Comparison of ENCODE assay signal across 35 mouse cellular contexts in genomic region chr19:46679720-46680383, GRCm38 (mm10). TPM values are rescaled to one million over a fixed set of nuclear protein-coding genes. Genes with fewer than 3 reads are reported as not detected.
A peak's percentile ranks its signal among the peaks of the same experiment; 100 is the strongest.
DNase-seq lines count a peak whose midpoint lies in the region; ATAC-seq and TF ChIP-seq lines count a peak whose summit lies in the region.
"Had no signal": no experiment of that assay in that cellular context is flagged by ENCODE, and none has a peak within 500 bp of the region (broad histone marks: within the 10 kb centered on the region; RNA-seq: fewer than 3 reads in every experiment).

No protein-coding gene starts in this region.

- intact Hi-C loops in gastrocnemius, adult 2 months (cut with DNase I), result loop anchor here (10.0 kb wide), 1 partner anchor 365 kb away; no protein-coding TSS in a partner anchor

- no peak overlapping the region for H3K4me3 ChIP-seq in limb, embryonic 13.5 days
- no peak overlapping the region for H3K4me3 ChIP-seq in limb, embryonic 10.5 days
- H3K4me3 ChIP-seq in intestine, embryonic 14.5 days (ENCODE audit: low read depth, low read length), result no peak overlapping the region
- peak overlapping the region; percentile 58 for H3K4me3 ChIP-seq in small intestine, adult 2 months (ENCODE audit: low read depth, low read length)
- H3K4me3 ChIP-seq in gastrocnemius, adult 2 months, result no peak overlapping the region
- H3K4me3 ChIP-seq: embryonic facial prominence, embryonic 12.5 days; forebrain, embryonic 10.5 days; forebrain, embryonic 15.5 days; hindbrain, embryonic 13.5 days; layer of hippocampus, adult 2 months; limb, embryonic 15.5 days; midbrain, embryonic 12.5 days; neural tube, embryonic 13.5 days had no signal

- 65% methylated on average over 12 of the region's 12 CpGs for WGBS in limb, embryonic 13.5 days
- WGBS in limb, embryonic 10.5 days, result 73% methylated on average over 12 of the region's 12 CpGs
- 53% methylated on average over 12 of the region's 12 CpGs for WGBS in intestine, embryonic 14.5 days
- 17% methylated on average over 12 of the region's 12 CpGs for WGBS in small intestine, adult 2 months

- H3K27ac ChIP-seq in limb, embryonic 13.5 days, result no peak overlapping the region
- H3K27ac ChIP-seq in limb, embryonic 10.5 days, result no peak overlapping the region
- no peak overlapping the region for H3K27ac ChIP-seq in intestine, embryonic 14.5 days (ENCODE audit: low read depth)
- peak overlapping the region; percentile 90 for H3K27ac ChIP-seq in small intestine, adult 2 months (ENCODE audit: insufficient read depth, low read depth, low read length)
- H3K27ac ChIP-seq in gastrocnemius, adult 2 months, result no peak overlapping the region
- H3K27ac ChIP-seq: embryonic facial prominence, embryonic 12.5 days; forebrain, embryonic 10.5 days; forebrain, embryonic 15.5 days; hindbrain, embryonic 13.5 days; layer of hippocampus, adult 2 months; limb, embryonic 15.5 days; liver, embryonic 14.5 days; midbrain, embryonic 12.5 days; neural tube, embryonic 13.5 days had no signal

- H3K9me3 ChIP-seq in limb, embryonic 13.5 days, result no peaks in the 10 kb centered on the region
- no peaks in the 10 kb centered on the region for H3K9me3 ChIP-seq in limb, embryonic 10.5 days (replicated peaks)
- H3K9me3 ChIP-seq in intestine, embryonic 14.5 days (ENCODE audit: control insufficient read depth, low read length), result no peaks in the 10 kb centered on the region
- H3K9me3 ChIP-seq: embryonic facial prominence, embryonic 12.5 days; forebrain, embryonic 10.5 days; forebrain, embryonic 15.5 days; hindbrain, embryonic 13.5 days; limb, embryonic 15.5 days; midbrain, embryonic 12.5 days; neural tube, embryonic 13.5 days had no signal

- H3K4me1 ChIP-seq in limb, embryonic 13.5 days, result no peaks in the 10 kb centered on the region
- no peaks in the 10 kb centered on the region for H3K4me1 ChIP-seq in limb, embryonic 10.5 days
- 0 out of 2 replicates have a peak, but pooled peaks cover 4% of the 10 kb centered on the region for H3K4me1 ChIP-seq in intestine, embryonic 14.5 days (replicated peaks; ENCODE audit: control insufficient read depth, insufficient read depth, low read length)
- H3K4me1 ChIP-seq in small intestine, adult 2 months (ENCODE audit: control insufficient read depth, insufficient read depth, insufficient read length, low read length), result peaks cover 6% of the 10 kb centered on the region; the same call in 1 of the 2 replicates
- H3K4me1 ChIP-seq: embryonic facial prominence, embryonic 12.5 days; forebrain, embryonic 10.5 days; forebrain, embryonic 15.5 days; hindbrain, embryonic 13.5 days; limb, embryonic 15.5 days; midbrain, embryonic 12.5 days; neural tube, embryonic 13.5 days had no signal

- peak; percentile 8; the same call in 1 of the 2 replicates for TF ChIP-seq POLR2A in small intestine, adult 2 months (IDR thresholded peaks at IDR 0.05; ENCODE audit: low read depth, low read length)

- 0 out of 2 replicates have a peak overlapping the region, but pooled peaks have one; percentile 0 for H3K9ac ChIP-seq in limb, embryonic 13.5 days
- H3K9ac ChIP-seq in intestine, embryonic 14.5 days (ENCODE audit: low read length), result no peak overlapping the region
- H3K9ac ChIP-seq: embryonic facial prominence, embryonic 12.5 days; forebrain, embryonic 15.5 days; hindbrain, embryonic 13.5 days; limb, embryonic 15.5 days; liver, embryonic 14.5 days; lung, embryonic 14.5 days; midbrain, embryonic 12.5 days; neural tube, embryonic 13.5 days had no signal

- H3K36me3 ChIP-seq in limb, embryonic 13.5 days, result no peaks in the 10 kb centered on the region
- no peaks in the 10 kb centered on the region for H3K36me3 ChIP-seq in limb, embryonic 10.5 days
- H3K36me3 ChIP-seq in intestine, embryonic 14.5 days (ENCODE audit: control insufficient read depth, insufficient read depth, low read length), result no peaks in the 10 kb centered on the region
- no peaks in the 10 kb centered on the region for H3K36me3 ChIP-seq in small intestine, adult 2 months (ENCODE audit: control insufficient read depth, insufficient read depth, low read length)
- H3K36me3 ChIP-seq: embryonic facial prominence, embryonic 12.5 days; forebrain, embryonic 10.5 days; forebrain, embryonic 15.5 days; hindbrain, embryonic 13.5 days; limb, embryonic 15.5 days; midbrain, embryonic 12.5 days; neural tube, embryonic 13.5 days had no signal

- TF ChIP-seq CTCF in small intestine, adult 2 months (IDR thresholded peaks at IDR 0.05; ENCODE audit: extremely low read depth, insufficient read length, insufficient replicate concordance, low read depth, low read length), result no peak
- no peak for TF ChIP-seq CTCF in gastrocnemius, adult 2 months (IDR thresholded peaks at IDR 0.05)

- H3K4me2 ChIP-seq in limb, embryonic 13.5 days (replicated peaks), result no peak overlapping the region
- H3K4me2 ChIP-seq in intestine, embryonic 14.5 days (ENCODE audit: low read length), result no peak overlapping the region
- H3K4me2 ChIP-seq: embryonic facial prominence, embryonic 12.5 days; forebrain, embryonic 15.5 days; hindbrain, embryonic 13.5 days; limb, embryonic 15.5 days; lung, embryonic 14.5 days; midbrain, embryonic 12.5 days; neural tube, embryonic 13.5 days had no signal

- no peak for ATAC-seq in limb, embryonic 13.5 days (ENCODE audit: low FRiP score, low read depth)
- ATAC-seq in common myeloid progenitor, adult 5-6 weeks (replicated peaks; ENCODE audit: low read depth, poor library complexity, severe bottlenecking), result peak; percentile 81
- ATAC-seq in intestine, embryonic 14.5 days (replicated peaks; ENCODE audit: low FRiP score, low TSS enrichment, low read depth), result no peak
- ATAC-seq: activated CD4-positive, CD25-positive, alpha-beta regulatory T cell, adult 4 months; forebrain, embryonic 15.5 days had no signal

- DNase-seq in limb, embryonic 10.5 days (ENCODE audit: low spot score), result no peak
- DNase-seq in intestine, embryonic 14.5 days (ENCODE audit: low spot score), result peak; percentile 57
- no peak for DNase-seq in cerebellum, postnatal 36 days
- no peak for DNase-seq in gastrocnemius, adult 2 months
- DNase-seq: adrenal gland, adult 8-10 months; B cell, adult 2 months; cerebellum, adult 2 months; cerebellum, postnatal 14 days; embryo, embryonic 11 days; gastrocnemius, postnatal 10 days; heart, postnatal 36 days; kidney, adult 2 months; kidney, postnatal 36 days; lung, embryonic 14.5 days; lung, postnatal 14 days; right cerebral cortex, postnatal 4 days; thymus, postnatal 14 days had no signal

- no peaks in the 10 kb centered on the region for H3K27me3 ChIP-seq in limb, embryonic 13.5 days
- H3K27me3 ChIP-seq in limb, embryonic 10.5 days (ENCODE audit: low read depth, poor library complexity, severe bottlenecking), result no peaks in the 10 kb centered on the region
- H3K27me3 ChIP-seq in intestine, embryonic 14.5 days (replicated peaks; ENCODE audit: control insufficient read depth, insufficient read depth, low read length), result no peaks in the 10 kb centered on the region
- H3K27me3 ChIP-seq in small intestine, adult 2 months (ENCODE audit: control insufficient read depth, insufficient read depth, low read length), result no peaks in the 10 kb centered on the region
- H3K27me3 ChIP-seq: embryonic facial prominence, embryonic 12.5 days; forebrain, embryonic 15.5 days; hindbrain, embryonic 13.5 days; limb, embryonic 15.5 days; neural tube, embryonic 13.5 days had no signal

RNA-seq across cellular contexts. Expression of gene Cyp17a1, which starts 6.9 kb away (rescaled TPM):
- 0.05 TPM in 1 of 2 replicates, not detected in the other for polyA plus RNA-seq in limb, embryonic 13.5 days (2015; fragmentation: Nextera tagmentation; extraction: Ambion mirVana)
- not detected in 2 replicates for polyA plus RNA-seq in limb, embryonic 10.5 days (2016; fragmentation: Nextera tagmentation; extraction: Ambion mirVana)
- not detected in 2 replicates for total RNA-seq in common myeloid progenitor, adult 5-6 weeks (2017)
- 0.23 TPM in 1 of 2 replicates, not detected in the other for polyA plus RNA-seq in intestine, embryonic 14.5 days (2014; fragmentation: Nextera tagmentation; extraction: Ambion mirVana)
- 0.11 and 0.95 TPM in 2 replicates for polyA plus RNA-seq in small intestine, adult 2 months (2012; rRNA removed)
- not detected for total RNA-seq in gastrocnemius, adult 2 months (2021)
- total RNA-seq: gastrocnemius, postnatal 10 days; granulocyte monocyte progenitor cell, adult 5-6 weeks; heart, postnatal 36 days; layer of hippocampus, adult 2 months; layer of hippocampus, postnatal 25 days; left cerebral cortex, adult 8-10 months; left cerebral cortex, postnatal 36 days had no signal
- polyA plus RNA-seq: activated CD4-positive, CD25-positive, alpha-beta regulatory T cell, adult 4 months; forebrain, embryonic 10.5 days; forebrain, embryonic 15.5 days; hindbrain, embryonic 13.5 days; lung, embryonic 14.5 days; midbrain, embryonic 12.5 days; neural tube, embryonic 13.5 days; urinary bladder, adult 2 months had no signal

RNA-seq across cellular contexts. Expression of gene Borcs7, which starts 9.9 kb away (rescaled TPM):
- 15.7 and 18.1 TPM in 2 replicates for polyA plus RNA-seq in limb, embryonic 13.5 days (2015; fragmentation: Nextera tagmentation; extraction: Ambion mirVana)
- polyA plus RNA-seq in limb, embryonic 10.5 days (2016; fragmentation: Nextera tagmentation; extraction: Ambion mirVana), result 11.0 and 12.7 TPM in 2 replicates
- total RNA-seq in common myeloid progenitor, adult 5-6 weeks (2017), result 3.7 and 5.8 TPM in 2 replicates
- 17.5 and 18.0 TPM in 2 replicates for polyA plus RNA-seq in intestine, embryonic 14.5 days (2014; fragmentation: Nextera tagmentation; extraction: Ambion mirVana)
- polyA plus RNA-seq in small intestine, adult 2 months (2012; rRNA removed), result 1.1 and 2.0 TPM in 2 replicates
- total RNA-seq in gastrocnemius, adult 2 months (2021), result 10 to 100 TPM; 12.1 to 12.2 TPM

RNA-seq across cellular contexts. Expression of gene As3mt, which starts 27.4 kb away (rescaled TPM):
- 38.3 and 38.5 TPM in 2 replicates for polyA plus RNA-seq in limb, embryonic 13.5 days (2015; fragmentation: Nextera tagmentation; extraction: Ambion mirVana)
- polyA plus RNA-seq in limb, embryonic 10.5 days (2016; fragmentation: Nextera tagmentation; extraction: Ambion mirVana), result 29.7 and 31.4 TPM in 2 replicates
- total RNA-seq in common myeloid progenitor, adult 5-6 weeks (2017), result 48.9 and 53.3 TPM in 2 replicates
- 45.6 and 50.6 TPM in 2 replicates for polyA plus RNA-seq in intestine, embryonic 14.5 days (2014; fragmentation: Nextera tagmentation; extraction: Ambion mirVana)
- 3.4 and 10.3 TPM in 2 replicates for polyA plus RNA-seq in small intestine, adult 2 months (2012; rRNA removed)
- 100 to 1,000 TPM in 1 of 2 experiments, 10 to 100 TPM in 1; 76.3 to 106 TPM for total RNA-seq in gastrocnemius, adult 2 months (2021)
